Mouse (Mus musculus) c-Kit-positive CD71-negative TER-119-negative erythroid progenitor cells, embryonic 14.5 days (primary cell): ENCODE results near the gene Ch25h.

ENCODE experiments used
- DNase-seq: peaks from one replicate; pipeline ENCODE4 v3.0.0-alpha.2; 2013; ENCODE audit warnings: low read depth

The Ch25h gene

GRCm38 (mm10) chr19:34468794-34469193 is 6.2 kb downstream of the Ch25h start:
- DNase-seq = no peak

- no peak for DNase-seq
These were observed 6.7 kb downstream of the Ch25h start for GRCm38 (mm10) chr19:34468216-34468615.

GRCm38 (mm10) chr19:34464453-34464852 is 10.5 kb downstream of the Ch25h start:
- no peak for DNase-seq

GRCm38 (mm10) chr19:34461451-34462019 is 13.4 kb downstream of the Ch25h start:
- DNase-seq = no peak

- no peak for DNase-seq
These were observed 24.1 kb downstream of the Ch25h start for GRCm38 (mm10) chr19:34450784-34451370.

- DNase-seq = no peak
These were observed 26.1 kb downstream of the Ch25h start for GRCm38 (mm10) chr19:34448851-34449250.

GRCm38 (mm10) chr19:34445410-34446012 is 29.5 kb downstream of the Ch25h start:
- DNase-seq = no peak

- DNase-seq = no peak
These were observed 30.2 kb downstream of the Ch25h start for GRCm38 (mm10) chr19:34444785-34445184.

- DNase-seq = peak; percentile 35
These were observed 33.0 kb downstream of the Ch25h start for GRCm38 (mm10) chr19:34441979-34442378.

- no peak for DNase-seq
These were observed 39.8 kb downstream of the Ch25h start for GRCm38 (mm10) chr19:34435197-34435611.

- DNase-seq = no peak
These were observed 43.6 kb downstream of the Ch25h start for GRCm38 (mm10) chr19:34431314-34431713.

GRCm38 (mm10) chr19:34423783-34424335 is 51.1 kb downstream of the Ch25h start:
- no peak for DNase-seq
